Mouse (Mus musculus) kidney, postnatal 0 days (tissue): ENCODE data around the gene Tac2. TPM values are rescaled to one million over a fixed set of nuclear protein-coding genes. Genes with fewer than 3 reads are reported as not detected.

Source experiments
- ATAC-seq: fragments of 200-750 bp; cut with Nextera tagmentation; replicated peaks from 2 replicates; pipeline ENCODE4 v1.8.0; 2017; ENCODE audit warnings: low read depth, moderate number of reproducible peaks, moderate TSS enrichment, moderate library complexity; ENCODE audit not compliant: low FRiP score
- DNase-seq: peaks from one replicate; pipeline ENCODE4 v3.0.0-alpha.2; 2016; ENCODE audit warnings: low spot score
- H3K27ac ChIP-seq: fragments of 300-500 bp; sonication (generic); 2 replicates; pipeline ENCODE4 v1.5.1; 2014; ENCODE audit warnings: mild to moderate bottlenecking
- H3K27me3 ChIP-seq: fragments of 300-500 bp; sonication (generic); 2 replicates; pipeline ENCODE4 v1.6.1; 2014; ENCODE audit warnings: low read length, mixed read lengths; ENCODE audit not compliant: insufficient read depth
- H3K36me3 ChIP-seq: fragments of 300-500 bp; sonication (generic); 2 replicates; pipeline ENCODE4 v1.6.1; 2014; ENCODE audit warnings: low read length, mixed read lengths; ENCODE audit not compliant: insufficient read depth
- H3K4me1 ChIP-seq: fragments of 300-500 bp; sonication (generic); replicated peaks from 2 replicates; pipeline ENCODE4 v1.6.1; 2014; ENCODE audit warnings: antibody characterized with exemption, low read length, mixed read lengths; ENCODE audit not compliant: insufficient read depth
- H3K4me2 ChIP-seq: fragments of 300-500 bp; sonication (generic); 2 replicates; pipeline ENCODE4 v1.6.1; 2014; ENCODE audit warnings: mild to moderate bottlenecking, low read length, moderate library complexity, mixed read lengths
- H3K4me3 ChIP-seq: fragments of 300-500 bp; sonication (generic); replicated peaks from 2 replicates; pipeline ENCODE4 v1.5.1; 2014; ENCODE audit warnings: low read depth, low read length
- H3K9ac ChIP-seq: fragments of 300-500 bp; sonication (generic); 2 replicates; pipeline ENCODE4 v1.6.1; 2014; ENCODE audit warnings: low read depth, low read length
- H3K9me3 ChIP-seq: fragments of 300-500 bp; sonication (generic); replicated peaks from 2 replicates; pipeline ENCODE4 v1.6.1; 2016; ENCODE audit warnings: low read length, inconsistent platforms, mixed read lengths
- CTCF ChIP-seq: IDR thresholded peaks from 2 replicates; pipeline ENCODE4 v1.5.1; 2016; ENCODE audit warnings: antibody characterized with exemption, low read depth, mild to moderate bottlenecking, moderate library complexity
- WGBS: fragments of 180-500 bp; shearing (Covaris S2); extraction: QIAGEN DNeasy Blood & Tissue Kit; methylation state at CpG from one replicate; pipeline ENCODE4 v1.1.7; 2014; 5-methylcytosine and 5-hydroxymethylcytosine counted together
- polyA plus RNA-seq: library from polyadenylated mRNA; unstranded; fragments of >200 nt; fragmentation: Nextera tagmentation; extraction: Ambion mirVana; gene quantifications from 2 replicates; pipeline ENCODE4 v1.2.1, GENCODE M21; 2015

Gene Tac2
- polyA plus RNA-seq: 2.5 and 2.6 TPM in 2 replicates

GRCm38 (mm10) chr10:127724178-127724577, at the start of gene Tac2:
Tac2 (plus strand) TSS chr10:127724478.
- Histone ChIP-seq H3K9ac (no peak within 1 kb of the TSS), H3K4me2 (no peak within 1 kb of the TSS), H3K9me3 (no peaks in the 10 kb centered on the region), H3K4me1 (no peaks in the 10 kb centered on the region; the same call in 1 of the 2 replicates), H3K4me3 (no peak within 1 kb of the TSS), H3K27ac (no peak within 1 kb of the TSS), H3K27me3 (0 out of 2 replicates have a peak, but pooled peaks cover 3% of the 10 kb centered on the region), H3K36me3 (no peaks in the 10 kb centered on the region)
- 87% methylated on average over 3 of the region's 3 CpGs for WGBS
- ATAC-seq: no peak
- no peak for DNase-seq
- TF ChIP-seq CTCF: no peak

- Histone ChIP-seq H3K4me3 (no peak overlapping the region), H3K27me3 (no peaks in the 10 kb centered on the region), H3K9ac (no peak overlapping the region), H3K27ac (peak overlapping the region; percentile 20; the same call in 1 of the 2 replicates), H3K4me2 (no peak overlapping the region), H3K36me3 (no peaks in the 10 kb centered on the region), H3K9me3 (no peaks in the 10 kb centered on the region), H3K4me1 (no peaks in the 10 kb centered on the region)
- ATAC-seq (peak; percentile 9; the same call in 1 of the 2 replicates), DNase-seq (peak; percentile 98)
- WGBS: 76% methylated on average over 8 of the region's 8 CpGs
- peak; percentile 100 for TF ChIP-seq CTCF
These were observed 49.3 kb upstream of the Tac2 start for GRCm38 (mm10) chr10:127674794-127675522.

- peak overlapping the region; percentile 38; the same call in 1 of the 2 replicates for H3K9ac ChIP-seq
- no peak for TF ChIP-seq CTCF
These were observed 48.3 kb upstream of the Tac2 start for GRCm38 (mm10) chr10:127675859-127676398.

GRCm38 (mm10) chr10:127676691-127677548, 47.4 kb upstream of the Tac2 start:
- DNase-seq (peak; percentile 100), ATAC-seq (peak; percentile 94)
- no peaks in the 10 kb centered on the region for H3K36me3 ChIP-seq
- no peaks in the 10 kb centered on the region for H3K4me1 ChIP-seq
- WGBS: under 1% methylated on average over 71 of the region's 71 CpGs
- peak overlapping the region; percentile 97 for H3K4me2 ChIP-seq
- no peaks in the 10 kb centered on the region for H3K27me3 ChIP-seq
- TF ChIP-seq CTCF: 0 out of 2 replicates have a peak, but pooled peaks have one; percentile 1
- H3K4me3 ChIP-seq: peak overlapping the region; percentile 76
- no peaks in the 10 kb centered on the region for H3K9me3 ChIP-seq
- peak overlapping the region; percentile 69 for H3K27ac ChIP-seq
- H3K9ac ChIP-seq: peak overlapping the region; percentile 69

More at GRCm38 (mm10) chr10:127675859-127676398, 48.3 kb upstream of the Tac2 start:
- Histone ChIP-seq H3K4me3 (peak overlapping the region; percentile 76), H3K27me3 (no peaks in the 10 kb centered on the region), H3K4me2 (peak overlapping the region; percentile 69), H3K27ac (peak overlapping the region; percentile 69), H3K9me3 (no peaks in the 10 kb centered on the region), H3K36me3 (no peaks in the 10 kb centered on the region), H3K4me1 (no peaks in the 10 kb centered on the region)
- WGBS: 44% methylated on average over 5 of the region's 5 CpGs
- ATAC-seq (no peak), DNase-seq (no peak)

- DNase-seq: peak; percentile 97
- WGBS: 8% methylated on average over 14 of the region's 14 CpGs
- Histone ChIP-seq H3K9ac (peak overlapping the region; percentile 69), H3K4me2 (peak overlapping the region; percentile 97), H3K27me3 (no peaks in the 10 kb centered on the region), H3K36me3 (no peaks in the 10 kb centered on the region), H3K9me3 (no peaks in the 10 kb centered on the region), H3K27ac (peak overlapping the region; percentile 56; the same call in 1 of the 2 replicates), H3K4me1 (no peaks in the 10 kb centered on the region), H3K4me3 (peak overlapping the region; percentile 76)
- ATAC-seq: no peak
- TF ChIP-seq CTCF: peak; percentile 99
These were observed 46.5 kb upstream of the Tac2 start for GRCm38 (mm10) chr10:127677591-127678336.
